In the genomic region with DNA sequence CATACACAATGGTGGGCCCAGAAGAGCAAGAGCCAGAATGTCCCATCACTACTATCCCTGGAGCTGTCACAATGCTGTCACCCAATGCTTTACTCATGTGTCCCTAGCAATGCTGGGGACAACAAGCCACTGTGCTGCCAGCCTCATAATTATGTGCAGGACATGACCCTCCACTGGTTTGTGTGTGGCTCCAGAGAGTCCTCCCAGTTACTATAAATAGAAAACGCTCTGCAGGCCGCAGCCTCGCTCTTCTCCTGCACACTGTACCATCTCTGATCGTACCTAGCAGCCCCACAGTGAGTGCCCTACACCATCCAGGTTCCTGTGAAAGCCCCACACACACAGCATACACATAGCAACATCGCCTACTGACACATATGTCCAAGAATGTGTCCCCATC, we compare ENCODE assay signal across 9 mouse cellular contexts. TPM values are rescaled to one million over a fixed set of nuclear protein-coding genes. Genes with fewer than 3 reads are reported as not detected.
DNase-seq lines count a peak whose midpoint lies in the region; ATAC-seq lines count a peak whose summit lies in the region.
"Had no signal": no experiment of that assay in that cellular context is flagged by ENCODE, and none has a peak within 500 bp of the region (broad histone marks: within the 10 kb centered on the region; RNA-seq: fewer than 3 reads in every experiment).

No protein-coding gene starts in this region.

- peak overlapping the region; percentile 58 for H3K4me3 ChIP-seq in hindbrain, embryonic 13.5 days
- no peak overlapping the region for H3K4me3 ChIP-seq in hindbrain, embryonic 11.5 days (ENCODE audit: low read depth, low read length)
- H3K4me3 ChIP-seq in neural tube, embryonic 12.5 days: no peak overlapping the region
- H3K4me3 ChIP-seq in intestine, embryonic 14.5 days (ENCODE audit: low read depth, low read length): no peak overlapping the region
- H3K4me3 ChIP-seq in stomach, embryonic 15.5 days (replicated peaks): peak overlapping the region; percentile 6; the same call in 1 of the 2 replicates

- peak overlapping the region; percentile 75 for H3K4me2 ChIP-seq in hindbrain, embryonic 13.5 days
- no peak overlapping the region for H3K4me2 ChIP-seq in hindbrain, embryonic 11.5 days (replicated peaks; ENCODE audit: low read depth, low read length)
- peak overlapping the region; percentile 66; the same call in 1 of the 2 replicates for H3K4me2 ChIP-seq in neural tube, embryonic 12.5 days (replicated peaks)
- H3K4me2 ChIP-seq in intestine, embryonic 14.5 days (ENCODE audit: low read length): peak overlapping the region; percentile 73; the same call in 1 of the 2 replicates
- peak overlapping the region; percentile 67; the same call in 1 of the 2 replicates for H3K4me2 ChIP-seq in stomach, embryonic 15.5 days

- no peak overlapping the region for H3K27ac ChIP-seq in hindbrain, embryonic 13.5 days
- no peak overlapping the region for H3K27ac ChIP-seq in hindbrain, embryonic 11.5 days (ENCODE audit: low read depth, low read length)
- H3K27ac ChIP-seq in neural tube, embryonic 12.5 days: no peak overlapping the region
- no peak overlapping the region for H3K27ac ChIP-seq in intestine, embryonic 14.5 days (ENCODE audit: low read depth)
- H3K27ac ChIP-seq in stomach, embryonic 15.5 days: peak overlapping the region; percentile 5; the same call in 1 of the 2 replicates

- DNase-seq in hindbrain, embryonic 11.5 days (ENCODE audit: low spot score): no peak
- no peak for DNase-seq in neural tube, embryonic 10.5 days (ENCODE audit: extremely low spot score, low spot score)
- DNase-seq in intestine, embryonic 14.5 days (ENCODE audit: low spot score): no peak
- no peak for DNase-seq in adrenal gland, adult 18-20 months (ENCODE audit: low spot score in 2 of 2)
- no peak for DNase-seq in left cerebral cortex, adult 8-10 months (ENCODE audit: low spot score in 2 of 2)
- DNase-seq: cerebellum, adult 11 months had no signal

- WGBS in hindbrain, embryonic 13.5 days: 79% methylated on average over 5 of the region's 5 CpGs
- 89% methylated on average over 5 of the region's 5 CpGs for WGBS in hindbrain, embryonic 11.5 days
- WGBS in neural tube, embryonic 12.5 days: 87% methylated on average over 5 of the region's 5 CpGs
- 67% methylated on average over 5 of the region's 5 CpGs for WGBS in intestine, embryonic 14.5 days
- 72% methylated on average over 5 of the region's 5 CpGs for WGBS in stomach, embryonic 15.5 days

- no peaks in the 10 kb centered on the region for H3K9me3 ChIP-seq in hindbrain, embryonic 13.5 days
- H3K9me3 ChIP-seq in hindbrain, embryonic 11.5 days (ENCODE audit: control insufficient read depth, low read length): no peaks in the 10 kb centered on the region
- no peaks in the 10 kb centered on the region for H3K9me3 ChIP-seq in neural tube, embryonic 12.5 days
- no peaks in the 10 kb centered on the region for H3K9me3 ChIP-seq in intestine, embryonic 14.5 days (ENCODE audit: control insufficient read depth, low read length)
- H3K9me3 ChIP-seq in stomach, embryonic 15.5 days: no peaks in the 10 kb centered on the region

- peaks cover 18% of the 10 kb centered on the region for H3K4me1 ChIP-seq in hindbrain, embryonic 13.5 days (replicated peaks)
- H3K4me1 ChIP-seq in hindbrain, embryonic 11.5 days (replicated peaks; ENCODE audit: control insufficient read depth, insufficient read depth, low read length): no peaks in the 10 kb centered on the region
- H3K4me1 ChIP-seq in neural tube, embryonic 12.5 days: peaks cover 10% of the 10 kb centered on the region; the same call in 1 of the 2 replicates
- H3K4me1 ChIP-seq in intestine, embryonic 14.5 days (replicated peaks; ENCODE audit: control insufficient read depth, insufficient read depth, low read length): peaks cover 10% of the 10 kb centered on the region
- H3K4me1 ChIP-seq in stomach, embryonic 15.5 days: peaks cover 11% of the 10 kb centered on the region

- H3K27me3 ChIP-seq in hindbrain, embryonic 13.5 days: no peaks in the 10 kb centered on the region
- no peaks in the 10 kb centered on the region for H3K27me3 ChIP-seq in hindbrain, embryonic 11.5 days (ENCODE audit: control insufficient read depth, insufficient read depth, low read length)
- H3K27me3 ChIP-seq in neural tube, embryonic 12.5 days (replicated peaks): no peaks in the 10 kb centered on the region
- no peaks in the 10 kb centered on the region for H3K27me3 ChIP-seq in intestine, embryonic 14.5 days (replicated peaks; ENCODE audit: control insufficient read depth, insufficient read depth, low read length)
- no peaks in the 10 kb centered on the region for H3K27me3 ChIP-seq in stomach, embryonic 15.5 days (replicated peaks)

- ATAC-seq in hindbrain, embryonic 13.5 days (ENCODE audit: low FRiP score): no peak
- ATAC-seq in hindbrain, embryonic 11.5 days (ENCODE audit: low FRiP score): no peak
- ATAC-seq in neural tube, embryonic 12.5 days (ENCODE audit: low FRiP score, low read depth): no peak
- ATAC-seq in intestine, embryonic 14.5 days (replicated peaks; ENCODE audit: low FRiP score, low TSS enrichment, low read depth): no peak
- ATAC-seq in stomach, embryonic 15.5 days (ENCODE audit: insufficient read depth, low FRiP score, low read depth): no peak

- peak overlapping the region; percentile 79 for H3K9ac ChIP-seq in hindbrain, embryonic 13.5 days
- no peak overlapping the region for H3K9ac ChIP-seq in hindbrain, embryonic 11.5 days (ENCODE audit: low read depth, low read length)
- 0 out of 2 replicates have a peak overlapping the region, but pooled peaks have one; percentile 9 for H3K9ac ChIP-seq in neural tube, embryonic 12.5 days
- no peak overlapping the region for H3K9ac ChIP-seq in intestine, embryonic 14.5 days (ENCODE audit: low read length)
- H3K9ac ChIP-seq in stomach, embryonic 15.5 days: no peak overlapping the region

- H3K36me3 ChIP-seq in hindbrain, embryonic 13.5 days: no peaks in the 10 kb centered on the region; the same call in 1 of the 2 replicates
- H3K36me3 ChIP-seq in hindbrain, embryonic 11.5 days (ENCODE audit: control insufficient read depth, insufficient read depth, low read length): no peaks in the 10 kb centered on the region
- no peaks in the 10 kb centered on the region for H3K36me3 ChIP-seq in neural tube, embryonic 12.5 days
- H3K36me3 ChIP-seq in intestine, embryonic 14.5 days (ENCODE audit: control insufficient read depth, insufficient read depth, low read length): no peaks in the 10 kb centered on the region
- H3K36me3 ChIP-seq in stomach, embryonic 15.5 days: no peaks in the 10 kb centered on the region

RNA-seq across cellular contexts. Expression of a gene that starts 1.7 kb away (rescaled TPM):
- polyA plus RNA-seq in hindbrain, embryonic 13.5 days (2015; fragmentation: Nextera tagmentation; extraction: Ambion mirVana): 83.9 and 89.2 TPM in 2 replicates
- 65.4 and 69.6 TPM in 2 replicates for polyA plus RNA-seq in hindbrain, embryonic 11.5 days (2014; fragmentation: Nextera tagmentation; extraction: Ambion mirVana)
- polyA plus RNA-seq in neural tube, embryonic 12.5 days (2016; fragmentation: Nextera tagmentation; extraction: Ambion mirVana): 69.9 and 71.8 TPM in 2 replicates
- polyA plus RNA-seq in intestine, embryonic 14.5 days (2014; fragmentation: Nextera tagmentation; extraction: Ambion mirVana): 79.6 and 82.7 TPM in 2 replicates
- 78.1 and 81.5 TPM in 2 replicates for polyA plus RNA-seq in stomach, embryonic 15.5 days (2015; fragmentation: Nextera tagmentation; extraction: Ambion mirVana)
- total RNA-seq in adrenal gland, adult 18-20 months (2021): 100 to 1,000 TPM in 1 of 2 experiments, 10 to 100 TPM in 1; 99.7 to 114 TPM
- 100 to 1,000 TPM; 107 to 158 (median 125) TPM for total RNA-seq in left cerebral cortex, adult 8-10 months (2022)

RNA-seq across cellular contexts. Expression of a gene that starts 31.0 kb away (rescaled TPM):
- 30.1 and 30.2 TPM in 2 replicates for polyA plus RNA-seq in hindbrain, embryonic 13.5 days (2015; fragmentation: Nextera tagmentation; extraction: Ambion mirVana)
- polyA plus RNA-seq in hindbrain, embryonic 11.5 days (2014; fragmentation: Nextera tagmentation; extraction: Ambion mirVana): 31.5 and 36.8 TPM in 2 replicates
- 29.4 and 35.3 TPM in 2 replicates for polyA plus RNA-seq in neural tube, embryonic 12.5 days (2016; fragmentation: Nextera tagmentation; extraction: Ambion mirVana)
- polyA plus RNA-seq in intestine, embryonic 14.5 days (2014; fragmentation: Nextera tagmentation; extraction: Ambion mirVana): 31.5 and 35.2 TPM in 2 replicates
- polyA plus RNA-seq in stomach, embryonic 15.5 days (2015; fragmentation: Nextera tagmentation; extraction: Ambion mirVana): 29.0 and 35.0 TPM in 2 replicates
- total RNA-seq in adrenal gland, adult 18-20 months (2021): 10 to 100 TPM; 31.3 to 40.2 TPM
- 10 to 100 TPM; 25.4 to 32.6 (median 32.0) TPM for total RNA-seq in left cerebral cortex, adult 8-10 months (2022)

Comparison
In these comparisons a context has a peak if more than half of its experiments do, and no peak if none do; other contexts are left out.
1. H3K4me3 ChIP-seq: peak in hindbrain, embryonic 13.5 days (single experiment) and stomach, embryonic 15.5 days (single experiment); none in hindbrain, embryonic 11.5 days (single experiment), neural tube, embryonic 12.5 days (single experiment) and intestine, embryonic 14.5 days (single experiment).
2. H3K9ac ChIP-seq: peak in hindbrain, embryonic 13.5 days (single experiment) and neural tube, embryonic 12.5 days (single experiment); none in hindbrain, embryonic 11.5 days (single experiment), intestine, embryonic 14.5 days (single experiment) and stomach, embryonic 15.5 days (single experiment).